Mouse (Mus musculus) lung, adult 2 months (tissue): ENCODE results near the gene Gm10643.

Source experiments
- CTCF ChIP-seq: fragments of 200-500 bp; IDR thresholded peaks from 2 replicates; pipeline ENCODE4 v1.5.1; 2011; ENCODE audit warnings: mild to moderate bottlenecking, low read length, control low read depth; ENCODE audit not compliant: insufficient read depth
- POLR2A ChIP-seq: fragments of 200-500 bp; IDR thresholded peaks from 2 replicates; pipeline ENCODE4 v1.6.1; 2011; ENCODE audit warnings: low read depth, mild to moderate bottlenecking, control low read depth, low read length, borderline replicate concordance; ENCODE audit errors: extremely low read depth

DNA sequence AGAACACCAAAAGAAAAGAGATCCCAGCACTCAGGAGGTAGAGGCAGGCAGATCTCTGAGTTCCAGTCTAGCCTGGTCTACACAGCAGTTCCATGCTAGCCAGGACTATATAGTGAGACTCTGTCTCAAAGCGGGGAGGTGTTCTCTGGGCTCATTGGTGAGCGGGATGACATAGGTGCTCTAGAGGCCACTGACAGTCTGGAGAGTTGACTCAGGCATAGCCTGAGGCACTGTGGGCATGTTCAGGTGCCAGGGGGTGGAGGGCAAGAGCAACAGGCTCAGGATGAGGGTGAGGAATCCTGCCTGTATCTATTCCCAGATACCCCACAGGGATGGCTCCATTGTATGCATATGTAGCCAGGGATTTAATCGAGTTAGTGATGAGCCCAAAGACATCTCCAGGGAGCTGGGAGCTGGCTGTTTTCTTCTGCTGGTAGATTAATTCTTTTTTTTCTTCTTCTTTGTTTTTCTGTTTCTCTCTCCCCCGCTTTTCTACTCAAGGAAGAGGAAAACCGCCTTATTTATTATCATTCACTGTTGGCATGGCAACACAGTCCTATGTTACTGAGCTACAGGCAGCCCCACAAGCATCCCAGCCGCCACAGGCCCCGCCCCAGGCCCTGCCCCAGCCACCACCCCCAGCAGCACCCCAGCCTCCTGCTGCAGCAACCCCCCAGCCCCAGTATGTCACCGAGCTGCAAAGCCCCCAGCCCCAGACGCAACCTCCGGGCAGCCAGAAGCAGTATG, 8.5 kb upstream of the Gm10643 start:
- no peak for TF ChIP-seq CTCF
- TF ChIP-seq POLR2A, result no peak
